10 mouse cellular contexts compared by ENCODE assay signal in the genomic region with DNA sequence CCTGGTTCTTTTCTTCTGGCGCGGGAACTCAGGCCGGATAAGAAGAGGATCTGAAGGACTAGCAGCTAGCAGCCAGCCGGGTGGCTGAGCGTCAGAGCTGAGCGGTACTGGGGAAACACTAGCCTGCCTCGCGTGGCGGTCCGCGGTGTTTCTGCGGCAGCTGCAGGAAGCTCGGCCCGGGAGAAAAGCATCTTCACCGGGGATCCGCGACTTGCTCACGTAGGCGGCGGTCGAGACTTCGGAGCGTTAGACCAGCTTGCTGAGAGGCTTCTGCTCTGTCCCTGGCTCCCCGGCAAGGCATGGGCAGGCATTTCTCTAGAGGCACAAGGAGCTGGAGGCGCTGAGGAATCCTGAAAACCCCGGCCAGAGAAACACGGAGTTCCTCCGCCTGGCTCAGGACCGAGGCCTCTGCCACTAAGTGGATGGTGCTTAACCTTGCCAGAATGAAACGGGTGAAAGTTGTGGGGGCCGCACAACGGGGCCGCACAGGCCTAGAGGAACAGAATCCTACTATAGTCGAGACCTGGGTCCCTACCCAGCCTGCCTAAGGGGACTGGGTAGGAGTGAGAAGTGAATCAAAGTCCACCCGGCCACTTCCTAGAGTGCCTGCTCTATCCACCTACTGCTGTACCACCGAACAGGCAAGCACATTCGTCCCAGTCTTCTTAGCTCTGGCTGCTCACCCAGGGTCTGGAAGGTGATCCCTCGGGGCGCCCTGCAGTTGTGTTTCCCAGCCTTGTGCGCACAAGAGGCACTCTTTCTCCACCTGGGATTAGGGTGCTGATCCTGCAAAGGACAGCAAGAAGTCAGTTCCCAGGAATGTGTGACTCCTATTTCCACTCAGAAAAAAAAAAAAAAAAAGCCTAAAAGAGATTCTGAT. TPM values are rescaled to one million over a fixed set of nuclear protein-coding genes. Genes with fewer than 3 reads are reported as not detected.
DNase-seq lines count a peak whose midpoint lies in the region; ATAC-seq lines count a peak whose summit lies in the region.
"Had no signal": no experiment of that assay in that cellular context is flagged by ENCODE, and none has a peak within 500 bp of the region (broad histone marks: within the 10 kb centered on the region; RNA-seq: fewer than 3 reads in every experiment).

No protein-coding gene starts in this region.

- peaks cover 77% of the 10 kb centered on the region for H3K27me3 ChIP-seq in intestine, embryonic 15.5 days (replicated peaks)

- WGBS in intestine, embryonic 15.5 days = 1% methylated on average over 40 of the region's 40 CpGs

- no peak overlapping the region for H3K27ac ChIP-seq in intestine, embryonic 15.5 days
- H3K27ac ChIP-seq: lung, embryonic 15.5 days had no signal

- 0 out of 2 replicates have a peak overlapping the region, but pooled peaks have one; percentile 4 for H3K4me3 ChIP-seq in intestine, embryonic 15.5 days (replicated peaks)
- H3K4me3 ChIP-seq: lung, embryonic 15.5 days had no signal

- peaks cover 34% of the 10 kb centered on the region for H3K4me1 ChIP-seq in intestine, embryonic 15.5 days (replicated peaks)

- H3K36me3 ChIP-seq in intestine, embryonic 15.5 days = no peaks in the 10 kb centered on the region
- H3K36me3 ChIP-seq: lung, embryonic 15.5 days had no signal

- H3K9ac ChIP-seq in intestine, embryonic 15.5 days = no peak overlapping the region
- H3K9ac ChIP-seq: lung, embryonic 15.5 days had no signal

- ATAC-seq in intestine, embryonic 15.5 days = no peak

- peak; percentile 63 for DNase-seq in embryo, embryonic 10 days (ENCODE audit: low spot score)
- no peak for DNase-seq in embryo, embryonic 9.5 days (ENCODE audit: extremely low spot score)
- peak; percentile 56 for DNase-seq in testis, postnatal 10 days (ENCODE audit: low spot score)
- no peak for DNase-seq in testis, postnatal 14 days (ENCODE audit: low spot score)
- peak; percentile 60 for DNase-seq in retina, embryonic 14.5 days (ENCODE audit: low spot score)
- DNase-seq in urinary bladder, postnatal 25 days (ENCODE audit: low spot score) = no peak
- no peak for DNase-seq in lung, postnatal 4 days

- H3K4me2 ChIP-seq in intestine, embryonic 15.5 days (replicated peaks) = peak overlapping the region; percentile 37
- H3K4me2 ChIP-seq: lung, embryonic 15.5 days had no signal

- H3K9me3 ChIP-seq in intestine, embryonic 15.5 days = no peaks in the 10 kb centered on the region
- H3K9me3 ChIP-seq: lung, embryonic 15.5 days had no signal

RNA-seq across cellular contexts. Expression of a gene that starts 2.7 kb away (rescaled TPM):
- not detected in 2 replicates for polyA plus RNA-seq in intestine, embryonic 15.5 days (2015; fragmentation: Nextera tagmentation; extraction: Ambion mirVana)
- polyA plus RNA-seq: lung, embryonic 15.5 days had no signal

RNA-seq across cellular contexts. Expression of a gene that starts 33.8 kb away (rescaled TPM):
- 39.9 and 42.8 TPM in 2 replicates for polyA plus RNA-seq in intestine, embryonic 15.5 days (2015; fragmentation: Nextera tagmentation; extraction: Ambion mirVana)

RNA-seq across cellular contexts. Expression of a gene that starts 49.5 kb away (rescaled TPM):
- polyA plus RNA-seq in intestine, embryonic 15.5 days (2015; fragmentation: Nextera tagmentation; extraction: Ambion mirVana) = not detected in 2 replicates
- polyA plus RNA-seq: cortical plate, adult 2 months; lung, embryonic 15.5 days had no signal

Comparison
In these comparisons a context has a peak if more than half of its experiments do, and no peak if none do; other contexts are left out.
1. DNase-seq: peak in embryo, embryonic 10 days (single experiment), testis, postnatal 10 days (single experiment) and retina, embryonic 14.5 days (single experiment); none in embryo, embryonic 9.5 days (single experiment), testis, postnatal 14 days (single experiment), urinary bladder, postnatal 25 days (single experiment) and lung, postnatal 4 days (0 of 2).